Mouse (Mus musculus) forebrain, embryonic 13.5 days (tissue): ENCODE data around the gene Ttc32. TPM values are rescaled to one million over a fixed set of nuclear protein-coding genes. Genes with fewer than 3 reads are reported as not detected.

Source experiments
- polyA plus RNA-seq: library from polyadenylated mRNA; unstranded; fragments of >200 nt; fragmentation: Nextera tagmentation; extraction: Ambion mirVana; gene quantifications from 2 replicates; pipeline ENCODE4 v1.2.1, GENCODE M21; 2015

Ttc32 gene
- polyA plus RNA-seq, 1 experiment from 2014 or later: 20.4 TPM

Other genes starting within 250 kb of the Ttc32 start
- 243 and 246 TPM in 2 replicates for gene Laptm4a, start 108.3 kb upstream of the Ttc32 start, polyA plus RNA-seq
- gene Matn3, start 82.1 kb upstream of the Ttc32 start, polyA plus RNA-seq: 0.09 and 0.25 TPM in 2 replicates
- gene Wdr35, start 56.1 kb upstream of the Ttc32 start, polyA plus RNA-seq: 21.3 and 27.1 TPM in 2 replicates